Mouse (Mus musculus) embryonic facial prominence, embryonic 12.5 days (tissue): ENCODE results near the gene Tnk2. TPM values are rescaled to one million over a fixed set of nuclear protein-coding genes. Genes with fewer than 3 reads are reported as not detected.

Experiments
- ATAC-seq: fragments of 200-750 bp; cut with Nextera tagmentation; 2 replicates; pipeline ENCODE4 v1.8.0; 2017; ENCODE audit not compliant: insufficient number of reproducible peaks, insufficient read depth, low FRiP score, low TSS enrichment
- H3K27ac ChIP-seq: fragments of 300-500 bp; sonication (generic); 2 replicates; pipeline ENCODE4 v1.5.1; 2016; ENCODE audit warnings: mild to moderate bottlenecking
- H3K27me3 ChIP-seq: fragments of 300-500 bp; sonication (generic); 2 replicates; pipeline ENCODE4 v1.6.1; 2016; ENCODE audit warnings: mild to moderate bottlenecking, moderate library complexity
- H3K36me3 ChIP-seq: fragments of 300-500 bp; sonication (generic); 2 replicates; pipeline ENCODE4 v1.6.1; 2016; ENCODE audit warnings: mild to moderate bottlenecking
- H3K4me1 ChIP-seq: fragments of 300-500 bp; sonication (generic); 2 replicates; pipeline ENCODE4 v1.6.1; 2016
- H3K4me2 ChIP-seq: fragments of 300-500 bp; sonication (generic); replicated peaks from 2 replicates; pipeline ENCODE4 v1.6.1; 2016; ENCODE audit warnings: mild to moderate bottlenecking, moderate library complexity
- H3K4me3 ChIP-seq: fragments of 300-500 bp; sonication (generic); 2 replicates; pipeline ENCODE4 v1.5.1; 2016; ENCODE audit warnings: mild to moderate bottlenecking
- H3K9ac ChIP-seq: fragments of 300-500 bp; sonication (generic); 2 replicates; pipeline ENCODE4 v1.6.1; 2016; ENCODE audit warnings: mild to moderate bottlenecking, moderate library complexity
- H3K9me3 ChIP-seq: fragments of 300-500 bp; sonication (generic); 2 replicates; pipeline ENCODE4 v1.6.1; 2016; ENCODE audit warnings: mild to moderate bottlenecking, moderate library complexity
- WGBS: fragments of 180-500 bp; shearing (Covaris S2); methylation state at CpG from one replicate; pipeline ENCODE4 v1.1.7; 2016; 5-methylcytosine and 5-hydroxymethylcytosine counted together
- polyA plus RNA-seq: library from polyadenylated mRNA; unstranded; fragments of >200 nt; fragmentation: Nextera tagmentation; extraction: Ambion mirVana; gene quantifications from 2 replicates; pipeline ENCODE4 v1.2.1, GENCODE M21; 2016

The Tnk2 gene
- polyA plus RNA-seq, 1 experiment from 2014 or later, result 13.8 TPM

DNA sequence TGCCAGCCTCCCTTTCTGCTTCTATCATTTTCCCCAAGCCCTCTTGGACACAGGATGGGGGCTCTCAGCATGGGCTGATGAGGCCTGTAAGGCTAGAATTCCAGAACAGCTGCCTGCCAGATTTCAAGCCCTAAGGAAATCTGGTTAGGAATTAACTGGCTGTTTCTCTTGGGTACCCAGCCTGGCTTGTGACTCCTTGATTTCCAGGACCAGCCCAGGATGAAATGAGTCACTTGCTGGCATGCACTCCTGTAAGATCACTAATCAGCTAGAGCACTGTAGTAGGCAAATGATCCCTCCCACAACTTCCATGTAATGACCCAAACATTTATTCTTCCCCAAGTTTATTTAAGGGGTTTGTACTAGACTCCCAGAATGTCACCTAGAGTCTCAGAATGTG, 84.6 kb downstream of the Tnk2 start:
- no peak overlapping the region for H3K27ac ChIP-seq
- H3K4me3 ChIP-seq, result no peak overlapping the region
- no peak for ATAC-seq
- H3K36me3 ChIP-seq, result no peaks in the 10 kb centered on the region
- H3K27me3 ChIP-seq, result no peaks in the 10 kb centered on the region
- H3K4me1 ChIP-seq, result no peaks in the 10 kb centered on the region
- H3K9ac ChIP-seq, result no peak overlapping the region
- no peaks in the 10 kb centered on the region for H3K9me3 ChIP-seq
- H3K4me2 ChIP-seq, result no peak overlapping the region

DNA sequence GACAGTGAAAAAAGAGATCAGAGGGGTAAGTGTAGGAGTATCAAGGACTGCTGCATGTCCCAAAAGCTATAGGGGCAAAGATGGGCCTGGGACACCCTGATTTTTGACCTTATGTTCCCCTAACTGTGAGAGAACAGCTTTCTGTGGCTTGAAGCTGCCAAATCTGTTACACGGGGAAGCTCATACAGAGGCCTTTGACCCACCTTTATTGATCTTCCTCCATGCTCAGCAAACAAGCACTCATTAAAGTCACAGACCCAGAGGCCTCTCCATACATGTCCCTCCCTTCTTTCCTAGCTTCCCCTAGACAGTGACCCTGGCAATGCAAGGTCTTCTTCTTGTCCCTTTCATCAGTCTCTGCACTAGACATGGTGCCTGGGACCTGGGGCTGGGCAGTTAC, 85.1 kb downstream of the Tnk2 start:
- no peak overlapping the region for H3K27ac ChIP-seq
- 57% methylated on average over 1 of the region's 1 CpGs for WGBS
- H3K4me3 ChIP-seq, result no peak overlapping the region
- H3K9me3 ChIP-seq, result no peaks in the 10 kb centered on the region
- no peaks in the 10 kb centered on the region for H3K4me1 ChIP-seq
- H3K9ac ChIP-seq, result no peak overlapping the region
- H3K4me2 ChIP-seq, result no peak overlapping the region
- H3K36me3 ChIP-seq, result no peaks in the 10 kb centered on the region
- ATAC-seq, result no peak
- no peaks in the 10 kb centered on the region for H3K27me3 ChIP-seq

Other genes starting within 250 kb of the Tnk2 start
- gene Tm4sf19, start 243.4 kb upstream of the Tnk2 start, polyA plus RNA-seq, result not detected in 2 replicates
- gene Tctex1d2, start 224.2 kb upstream of the Tnk2 start, polyA plus RNA-seq, result 25.6 and 28.7 TPM in 2 replicates
- 34.2 and 35.4 TPM in 2 replicates for gene Pcyt1a, start 213.0 kb upstream of the Tnk2 start, polyA plus RNA-seq
- 0.09 and 0.33 TPM in 2 replicates for gene Slc51a, start 156.0 kb upstream of the Tnk2 start, polyA plus RNA-seq
- not detected in 2 replicates for gene Zdhhc19, start 147.6 kb upstream of the Tnk2 start, polyA plus RNA-seq
- gene Tfrc, start 35.0 kb upstream of the Tnk2 start, polyA plus RNA-seq, result 32.7 and 36.6 TPM in 2 replicates
- gene Muc4, start 92.0 kb downstream of the Tnk2 start, polyA plus RNA-seq, result 0.06 and 0.28 TPM in 2 replicates
- not detected in 2 replicates for gene Muc20, start 153.6 kb downstream of the Tnk2 start, polyA plus RNA-seq
- gene Smbd1, start 166.6 kb downstream of the Tnk2 start, polyA plus RNA-seq, result not detected in 2 replicates
- 106 and 124 TPM in 2 replicates for gene Fyttd1, start 233.6 kb downstream of the Tnk2 start, polyA plus RNA-seq
- 19.0 and 20.8 TPM in 2 replicates for gene Rubcn, start 233.9 kb downstream of the Tnk2 start, polyA plus RNA-seq